Mouse (Mus musculus): Measurements from ENCODE around the gene Lipc.

Gene Lipc

GRCm38 (mm10) chr9:70818739-70819138 lies 133.3 kb downstream of the Lipc start:
- no peak for DNase-seq (ENCODE audit: low spot score)

GRCm38 (mm10) chr9:70817396-70817795 lies 134.6 kb downstream of the Lipc start:
- no peak for DNase-seq (ENCODE audit: low spot score)

- DNase-seq (ENCODE audit: low spot score) = no peak
These were observed 135.2 kb downstream of the Lipc start for GRCm38 (mm10) chr9:70816701-70817305.

GRCm38 (mm10) chr9:70812551-70812950 lies 139.5 kb downstream of the Lipc start:
- DNase-seq (ENCODE audit: low spot score) = no peak

DNA sequence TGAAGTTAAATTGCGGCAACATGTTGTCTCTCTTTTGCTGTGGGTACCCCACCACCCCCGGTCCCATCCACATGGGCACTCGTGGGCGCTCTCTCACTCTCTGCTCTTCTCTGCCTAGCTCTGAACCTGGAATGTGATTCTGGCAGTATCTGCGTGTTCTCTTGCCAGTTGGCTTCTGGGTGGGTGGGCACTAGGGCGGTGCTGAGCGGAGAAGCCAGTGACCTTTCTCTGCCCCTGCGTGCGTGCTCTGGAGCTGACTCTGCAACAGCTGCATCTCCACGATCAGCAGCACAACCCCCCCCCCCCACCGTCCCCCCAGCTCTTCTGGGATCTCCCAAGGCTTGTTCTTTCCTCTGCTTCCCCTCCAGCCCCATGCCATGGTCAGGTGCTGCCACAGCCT lies 144.3 kb downstream of the Lipc start:
- no peak for DNase-seq (ENCODE audit: low spot score)

- no peak for DNase-seq (ENCODE audit: low spot score)
These were observed 146.0 kb downstream of the Lipc start for GRCm38 (mm10) chr9:70806069-70806468.

GRCm38 (mm10) chr9:70802816-70803215 lies 149.2 kb downstream of the Lipc start:
- no peak for DNase-seq (ENCODE audit: low spot score)

DNA sequence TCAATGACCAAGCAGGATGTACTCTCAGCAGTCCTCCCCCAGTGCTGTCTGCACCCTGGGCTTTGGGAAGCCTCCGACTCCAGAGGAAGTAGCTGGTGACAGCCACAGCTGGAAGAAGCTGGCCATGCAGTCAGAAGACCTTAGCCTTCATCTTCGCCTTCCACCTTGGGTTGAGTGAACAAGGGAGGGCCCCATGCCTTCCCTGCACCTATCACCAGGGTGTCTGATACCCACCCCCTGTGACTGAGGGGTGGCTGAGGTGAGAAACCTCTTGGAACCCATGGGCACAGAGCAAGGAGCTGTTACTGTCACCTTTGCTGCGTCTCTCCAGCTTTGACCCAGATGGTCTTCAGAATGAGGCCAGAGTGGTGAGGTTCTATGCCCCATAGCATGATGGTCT lies 150.3 kb downstream of the Lipc start:
- no peak for DNase-seq (ENCODE audit: low spot score)

DNA sequence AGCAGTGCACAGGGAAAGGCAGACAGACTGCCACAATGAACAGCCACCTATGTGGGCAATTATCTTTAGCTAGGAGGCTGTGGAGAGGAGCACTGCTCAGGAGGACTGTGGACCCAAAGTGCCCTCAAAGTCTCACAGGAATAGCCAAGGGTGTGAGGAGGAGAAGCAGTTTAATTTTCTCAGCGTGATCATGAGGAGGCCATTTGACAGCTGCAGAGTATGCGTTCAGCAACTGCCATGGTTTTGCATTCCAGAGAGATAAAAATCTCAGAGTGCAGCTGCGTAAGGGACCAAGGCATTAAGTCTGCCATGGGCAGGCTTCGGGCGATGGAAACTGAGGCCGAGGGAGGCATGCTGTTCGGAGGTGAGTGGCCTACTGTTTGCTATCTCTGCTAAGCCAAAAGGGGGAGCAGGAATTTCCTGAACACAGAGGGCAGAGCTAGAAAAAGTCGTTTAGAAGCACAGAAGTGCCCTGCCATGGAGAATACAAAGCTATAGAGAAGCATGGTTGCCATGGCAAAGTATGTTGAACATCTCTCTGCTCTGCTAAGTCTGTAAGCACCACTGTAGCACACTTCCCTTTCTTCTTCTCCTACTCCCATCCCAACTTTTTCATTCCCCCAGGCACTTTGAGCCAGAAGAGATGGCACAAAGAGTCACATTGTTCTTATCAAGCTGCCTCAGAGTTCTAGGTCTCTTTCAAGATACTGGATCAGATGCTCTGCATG lies 151.3 kb downstream of the Lipc start:
- DNase-seq (ENCODE audit: low spot score) = no peak

DNA sequence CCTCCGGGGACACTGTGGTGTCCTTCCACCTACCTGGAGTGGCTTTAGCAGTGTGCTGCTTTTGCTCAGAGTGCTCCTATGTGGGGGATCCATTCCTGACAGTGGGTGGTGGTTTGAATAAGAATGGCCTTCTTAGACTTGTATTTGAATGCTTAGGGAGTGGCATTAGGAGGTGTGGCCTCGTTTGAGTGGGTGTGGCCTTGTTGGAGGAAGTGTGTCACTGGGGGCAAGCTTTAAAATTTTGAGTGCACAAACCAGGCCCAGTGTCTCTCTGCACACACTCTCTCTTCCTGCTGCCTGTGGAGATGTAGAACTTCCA lies 156.6 kb downstream of the Lipc start:
- DNase-seq (ENCODE audit: low spot score) = no peak

DNA sequence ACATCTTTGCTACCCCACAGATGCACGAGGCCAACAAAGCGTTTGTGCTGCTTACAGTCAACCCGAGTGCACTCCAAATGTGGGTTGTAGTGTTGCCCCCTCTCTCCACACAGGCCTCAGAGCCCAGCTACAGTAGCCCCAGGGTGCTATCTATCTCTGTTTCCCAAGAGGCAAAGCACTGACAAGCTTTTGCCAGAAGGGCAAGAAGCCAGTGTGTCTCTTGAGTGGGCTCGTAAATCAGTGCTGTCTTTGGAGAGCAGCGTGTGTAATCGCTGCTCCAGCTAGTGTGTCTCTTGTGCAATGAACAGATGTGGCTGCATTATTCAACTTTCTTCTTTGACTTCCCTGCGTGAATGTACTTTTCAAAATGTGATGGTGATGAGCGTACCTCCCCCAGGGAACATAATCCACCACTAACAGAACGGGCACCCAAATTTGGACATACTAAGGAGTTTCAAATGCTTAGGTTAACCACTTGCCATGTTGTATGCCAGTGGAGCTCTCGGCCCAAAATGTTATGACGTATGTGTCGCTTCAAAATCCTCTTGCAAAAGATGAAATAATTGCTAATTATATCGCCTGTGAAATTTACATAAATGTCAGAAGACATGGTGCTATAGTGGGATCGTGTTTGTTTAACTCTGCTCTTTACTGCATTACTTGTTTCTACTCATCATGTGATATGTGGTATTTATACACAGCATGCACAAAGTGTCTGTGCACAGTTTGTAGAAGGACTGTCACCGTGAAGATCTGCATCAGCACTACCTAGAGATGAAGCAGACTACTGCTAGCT lies 157.2 kb downstream of the Lipc start:
- no peak for DNase-seq (ENCODE audit: low spot score)

DNA sequence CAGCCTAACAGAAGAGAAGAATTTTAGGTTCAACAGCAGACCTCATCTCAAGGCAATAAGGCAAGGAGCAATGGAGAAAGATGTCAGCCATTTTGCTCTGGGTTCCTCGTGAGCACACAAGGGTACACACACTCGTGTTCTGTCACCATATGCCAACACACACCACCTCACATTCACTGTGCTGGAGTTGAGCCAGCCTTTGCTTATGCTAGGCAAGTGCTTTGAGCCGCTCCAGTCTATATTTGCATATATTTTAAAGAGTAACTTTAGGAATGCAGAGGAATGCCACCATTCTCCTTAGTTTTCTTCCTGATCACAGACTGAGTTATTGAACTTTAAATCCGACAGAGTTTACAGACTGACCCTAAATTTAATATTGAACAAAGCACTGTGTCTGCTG lies 161.4 kb downstream of the Lipc start:
- no peak for DNase-seq (ENCODE audit: low spot score)

DNA sequence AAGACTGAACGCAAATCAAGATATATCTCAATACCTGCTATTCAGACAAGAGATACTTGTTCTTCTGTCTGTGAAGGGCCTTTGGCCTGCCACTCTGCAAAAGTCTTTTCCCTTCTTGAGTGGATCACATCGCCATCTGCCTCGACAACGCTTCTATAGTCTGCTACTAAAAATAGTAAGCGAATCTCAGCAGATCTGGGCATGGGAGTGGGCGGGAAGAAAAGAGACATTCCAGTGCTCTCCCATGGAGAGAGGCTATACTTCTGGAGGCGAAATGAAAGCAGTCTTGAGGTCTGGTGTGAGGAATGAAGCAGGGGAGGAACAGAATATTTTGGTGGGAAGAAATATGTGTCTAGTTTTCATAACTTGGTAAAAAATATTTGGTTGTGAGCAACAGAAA lies 163.3 kb downstream of the Lipc start:
- no peak for DNase-seq (ENCODE audit: low spot score)

GRCm38 (mm10) chr9:70782191-70782590 lies 169.8 kb downstream of the Lipc start:
- no peak for DNase-seq (ENCODE audit: low spot score)

GRCm38 (mm10) chr9:70775517-70775916 lies 176.5 kb downstream of the Lipc start:
- no peak for DNase-seq (ENCODE audit: low spot score)

DNA sequence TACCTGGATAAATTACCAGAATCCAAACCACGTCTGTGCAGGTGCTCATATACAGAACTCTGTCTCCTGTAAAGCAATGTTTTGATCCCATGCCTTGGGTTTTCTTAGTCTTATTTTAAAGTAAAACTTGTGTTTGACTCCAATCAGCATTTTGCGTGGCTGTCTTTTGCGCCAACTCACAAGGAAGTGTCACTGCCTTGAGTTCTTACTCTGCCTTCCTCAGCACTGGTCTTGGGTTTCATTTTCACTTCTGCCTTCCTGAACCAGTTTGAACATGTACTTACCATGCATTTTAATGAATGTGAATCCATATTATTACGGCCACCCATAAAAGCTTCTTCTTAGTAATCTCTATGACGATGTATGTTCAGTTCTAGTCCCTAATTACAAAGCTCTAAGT lies 191.1 kb downstream of the Lipc start:
- DNase-seq (ENCODE audit: low spot score) = no peak

DNA sequence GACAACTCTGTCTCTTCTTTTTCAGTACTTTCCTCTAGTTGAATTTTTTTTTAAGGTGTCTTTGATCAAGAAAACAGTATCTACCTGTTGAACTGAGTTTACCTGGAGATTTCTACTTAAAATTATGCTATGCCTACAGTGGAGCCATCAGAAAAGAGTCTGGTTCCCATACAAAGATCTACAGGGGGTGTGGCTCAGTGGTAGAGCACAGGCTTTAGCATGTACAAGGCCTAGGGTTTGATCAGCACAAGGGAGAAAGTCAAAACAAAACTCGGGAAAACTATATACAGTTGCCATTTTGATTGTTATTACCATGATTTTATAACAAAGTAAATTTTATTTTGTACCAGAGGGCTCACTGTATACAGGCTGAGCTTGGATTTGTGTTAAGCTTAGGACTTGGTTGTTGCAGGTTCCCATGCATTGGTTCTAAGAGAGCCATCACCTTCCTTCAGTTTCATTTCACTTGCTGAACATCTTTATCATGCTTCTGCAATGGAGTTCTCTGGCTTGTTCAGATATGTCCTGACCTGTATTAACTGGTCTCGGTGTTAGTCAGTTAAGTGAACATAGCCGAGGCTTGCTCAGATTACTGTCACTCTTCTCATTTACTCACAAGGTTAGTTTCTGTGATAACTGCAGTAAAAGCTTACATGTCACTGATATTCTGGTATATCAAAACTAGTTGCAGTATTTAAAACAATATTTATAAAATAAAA lies 200.4 kb downstream of the Lipc start:
- DNase-seq (ENCODE audit: low spot score) = no peak

Measured in urinary bladder, postnatal 10 days (tissue).